ENCODE assay signal across 23 mouse cellular contexts in genomic region chr13:109790045-109790715, GRCm38 (mm10).
DNase-seq lines count a peak whose midpoint lies in the region; ATAC-seq lines count a peak whose summit lies in the region.
"Had no signal": no experiment of that assay in that cellular context is flagged by ENCODE, and none has a peak within 500 bp of the region (broad histone marks: within the 10 kb centered on the region; RNA-seq: fewer than 3 reads in every experiment).

No protein-coding gene starts in this region.

- no peak overlapping the region for H3K4me2 ChIP-seq in liver, embryonic 16.5 days (ENCODE audit: low read depth, low read length)
- H3K4me2 ChIP-seq in liver, embryonic 11.5 days = no peak overlapping the region
- H3K4me2 ChIP-seq in lung, embryonic 16.5 days (ENCODE audit: low read depth, low read length) = no peak overlapping the region
- H3K4me2 ChIP-seq: forebrain, embryonic 15.5 days; heart, embryonic 15.5 days; intestine, embryonic 15.5 days; midbrain, embryonic 13.5 days had no signal

- no peaks in the 10 kb centered on the region for H3K36me3 ChIP-seq in liver, embryonic 16.5 days (ENCODE audit: control insufficient read depth, insufficient read depth)
- H3K36me3 ChIP-seq in liver, embryonic 11.5 days (ENCODE audit: control insufficient read depth, insufficient read depth, low read length) = no peaks in the 10 kb centered on the region; the same call in 1 of the 2 replicates
- H3K36me3 ChIP-seq in lung, embryonic 16.5 days (ENCODE audit: control insufficient read depth, insufficient read depth, low read length) = no peaks in the 10 kb centered on the region
- H3K36me3 ChIP-seq: forebrain, embryonic 15.5 days; heart, embryonic 15.5 days; intestine, embryonic 15.5 days; midbrain, embryonic 13.5 days had no signal

- intact Hi-C loops in heart, postnatal 14 days (cut with DNase I) = no loop called here

- H3K4me1 ChIP-seq in liver, embryonic 16.5 days (ENCODE audit: control insufficient read depth, low read depth, low read length) = no peaks in the 10 kb centered on the region
- no peaks in the 10 kb centered on the region for H3K4me1 ChIP-seq in liver, embryonic 11.5 days (replicated peaks; ENCODE audit: control insufficient read depth, insufficient read depth, low read length)
- H3K4me1 ChIP-seq in lung, embryonic 16.5 days (replicated peaks; ENCODE audit: control insufficient read depth, insufficient read depth, low read length) = peaks cover 7% of the 10 kb centered on the region; the same call in 1 of the 2 replicates
- H3K4me1 ChIP-seq: forebrain, embryonic 15.5 days; intestine, embryonic 15.5 days; midbrain, embryonic 13.5 days had no signal

- WGBS in liver, embryonic 16.5 days (ENCODE audit: insufficient replicate concordance) = 73% methylated on average over 8 of the region's 8 CpGs
- WGBS in liver, embryonic 11.5 days = 86% methylated on average over 8 of the region's 8 CpGs
- 53% methylated on average over 8 of the region's 8 CpGs for WGBS in lung, embryonic 16.5 days

- H3K27ac ChIP-seq in liver, embryonic 16.5 days (ENCODE audit: low read length) = peak overlapping the region; percentile 38; the same call in 1 of the 2 replicates
- no peak overlapping the region for H3K27ac ChIP-seq in liver, embryonic 11.5 days (ENCODE audit: low read depth, low read length)
- H3K27ac ChIP-seq in lung, embryonic 16.5 days (ENCODE audit: low read length) = no peak overlapping the region
- H3K27ac ChIP-seq: forebrain, embryonic 15.5 days; heart, embryonic 15.5 days; intestine, embryonic 15.5 days; layer of hippocampus, adult 2 months; liver, embryonic 14.5 days; midbrain, embryonic 13.5 days had no signal

- H3K9ac ChIP-seq in liver, embryonic 16.5 days (ENCODE audit: low read depth, low read length) = no peak overlapping the region
- no peak overlapping the region for H3K9ac ChIP-seq in liver, embryonic 11.5 days (ENCODE audit: low read depth, low read length)
- H3K9ac ChIP-seq in lung, embryonic 16.5 days (ENCODE audit: low read length) = no peak overlapping the region
- H3K9ac ChIP-seq: forebrain, embryonic 15.5 days; heart, embryonic 15.5 days; intestine, embryonic 15.5 days; liver, embryonic 14.5 days; midbrain, embryonic 13.5 days had no signal

- no peak overlapping the region for H3K4me3 ChIP-seq in liver, embryonic 16.5 days (ENCODE audit: low read depth, low read length)
- H3K4me3 ChIP-seq in liver, embryonic 11.5 days (ENCODE audit: low read depth, low read length) = no peak overlapping the region
- no peak overlapping the region for H3K4me3 ChIP-seq in lung, embryonic 16.5 days (ENCODE audit: low read length)
- H3K4me3 ChIP-seq: forebrain, embryonic 15.5 days; heart, embryonic 15.5 days; intestine, embryonic 15.5 days; layer of hippocampus, adult 2 months; megakaryocyte, embryonic 14.5 days; midbrain, embryonic 13.5 days had no signal

- peak; percentile 43; the same call in 1 of the 2 replicates for ATAC-seq in liver, embryonic 16.5 days (ENCODE audit: low read depth)
- ATAC-seq in liver, embryonic 11.5 days (replicated peaks; ENCODE audit: low FRiP score) = no peak
- peak; percentile 80 for ATAC-seq in lung, embryonic 16.5 days (ENCODE audit: low read depth)
- ATAC-seq: forebrain, embryonic 15.5 days; hindbrain, embryonic 16.5 days; intestine, embryonic 15.5 days; midbrain, embryonic 13.5 days had no signal

- H3K9me3 ChIP-seq in liver, embryonic 16.5 days (replicated peaks; ENCODE audit: control insufficient read depth, low read length) = no peaks in the 10 kb centered on the region
- no peaks in the 10 kb centered on the region for H3K9me3 ChIP-seq in liver, embryonic 11.5 days (ENCODE audit: control insufficient read depth, low read length)
- H3K9me3 ChIP-seq in lung, embryonic 16.5 days (ENCODE audit: control insufficient read depth, low read length) = no peaks in the 10 kb centered on the region
- H3K9me3 ChIP-seq: forebrain, embryonic 15.5 days; heart, embryonic 15.5 days; intestine, embryonic 15.5 days; megakaryocyte, embryonic 14.5 days; midbrain, embryonic 13.5 days had no signal

- H3K27me3 ChIP-seq in liver, embryonic 16.5 days (ENCODE audit: control insufficient read depth, insufficient read depth, low read depth, low read length) = no peaks in the 10 kb centered on the region
- H3K27me3 ChIP-seq in liver, embryonic 11.5 days (replicated peaks; ENCODE audit: control insufficient read depth, insufficient read depth, low read length) = no peaks in the 10 kb centered on the region
- H3K27me3 ChIP-seq in lung, embryonic 16.5 days (ENCODE audit: control insufficient read depth, insufficient read depth, low read depth, low read length) = no peaks in the 10 kb centered on the region
- H3K27me3 ChIP-seq: forebrain, embryonic 15.5 days; heart, embryonic 15.5 days; intestine, embryonic 15.5 days; megakaryocyte, embryonic 14.5 days; midbrain, embryonic 13.5 days had no signal

- DNase-seq in heart, adult 11 months = peak; percentile 34
- no peak for DNase-seq in heart, postnatal 14 days
- DNase-seq in liver, embryonic 11.5 days (ENCODE audit: low spot score) = no peak
- peak; percentile 33 for DNase-seq in lung, postnatal 36 days
- DNase-seq in spleen, postnatal 14 days (ENCODE audit: low spot score in 2 of 2) = no peak
- DNase-seq: adrenal gland, adult 8-10 months; cerebellum, adult 2 months; cerebellum, postnatal 25 days; gastrocnemius, postnatal 25 days; heart, postnatal 4 days; kidney, postnatal 10 days; thymus, adult 18-20 months; thymus, postnatal 36 days had no signal

Comparison
In these comparisons a context has a peak if more than half of its experiments do, and no peak if none do; other contexts are left out.
1. DNase-seq: peak in heart, adult 11 months (single experiment) and lung, postnatal 36 days (single experiment); none in heart, postnatal 14 days (0 of 2), liver, embryonic 11.5 days (single experiment) and spleen, postnatal 14 days (0 of 2).